Mouse (Mus musculus) splenic B cell, adult 2 months (primary cell): ENCODE data around the gene B3galt6.

Experiments
- DNase-seq: peaks from one replicate; pipeline ENCODE4 v3.0.0-alpha.2; 2011; ENCODE audit warnings: low read depth, low spot score
- H3K27me3 ChIP-seq: 2 replicates; pipeline ENCODE4 v1.6.1; 2012; ENCODE audit warnings: mild to moderate bottlenecking, low read length, moderate library complexity, mixed read lengths; ENCODE audit not compliant: control insufficient read depth, poor library complexity, insufficient read depth, severe bottlenecking
- H3K36me3 ChIP-seq: 2 replicates; pipeline ENCODE4 v1.6.1; 2012; ENCODE audit warnings: mild to moderate bottlenecking, low read length, moderate library complexity, mixed read lengths; ENCODE audit not compliant: control insufficient read depth, poor library complexity, insufficient read depth, severe bottlenecking

B3galt6 gene

GRCm38 (mm10) chr4:155992241-155992905, at the start of gene B3galt6, which contains the start of gene Sdf4:
B3galt6 (minus strand) TSS chr4:155992649.
Sdf4 (plus strand) TSS chr4:155992872.
- H3K27me3 ChIP-seq, result no peaks in the 10 kb centered on the region
- peaks cover 5% of the 10 kb centered on the region for H3K36me3 ChIP-seq
- DNase-seq, result peak; percentile 95

- no peaks in the 10 kb centered on the region for H3K27me3 ChIP-seq
- DNase-seq, result peak; percentile 25
- H3K36me3 ChIP-seq, result no peaks in the 10 kb centered on the region
These were observed 42.5 kb upstream of the B3galt6 start for GRCm38 (mm10) chr4:156034901-156035300.

GRCm38 (mm10) chr4:156034301-156034700, 41.9 kb upstream of the B3galt6 start:
- no peaks in the 10 kb centered on the region for H3K36me3 ChIP-seq
- no peak for DNase-seq
- H3K27me3 ChIP-seq, result no peaks in the 10 kb centered on the region

DNA sequence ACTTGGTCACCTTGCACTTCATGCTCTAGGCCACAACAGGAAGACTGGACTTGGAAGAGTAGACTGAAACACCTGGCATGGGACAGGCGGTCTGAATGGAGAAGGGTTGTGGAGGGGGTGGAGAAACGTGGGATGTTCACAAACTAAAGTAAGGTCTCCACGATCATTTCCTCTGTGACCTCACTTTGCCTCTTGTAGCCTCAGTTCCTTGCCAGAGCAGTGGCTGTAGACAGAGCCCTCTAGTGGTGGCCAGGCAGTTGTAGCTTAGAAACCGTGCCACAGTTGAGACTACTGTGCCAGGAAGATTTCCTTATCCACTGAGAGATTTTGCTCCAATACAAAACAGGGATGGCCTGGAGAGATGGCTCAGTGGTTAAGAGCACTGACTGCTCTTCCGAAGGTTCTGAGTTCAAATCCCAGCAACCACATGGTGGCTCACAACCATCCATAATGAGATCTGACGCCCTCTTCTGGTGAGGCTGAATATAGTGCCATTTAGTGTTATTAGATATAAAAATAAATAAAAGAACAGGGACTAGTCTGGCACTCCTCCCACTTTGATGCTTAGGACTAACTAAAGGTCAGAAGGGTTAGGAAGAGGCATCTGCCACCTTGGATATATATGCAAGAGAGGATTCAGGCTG, 41.1 kb upstream of the B3galt6 start:
- DNase-seq, result peak; percentile 76
- Histone ChIP-seq H3K36me3 (no peaks in the 10 kb centered on the region), H3K27me3 (no peaks in the 10 kb centered on the region)

DNA sequence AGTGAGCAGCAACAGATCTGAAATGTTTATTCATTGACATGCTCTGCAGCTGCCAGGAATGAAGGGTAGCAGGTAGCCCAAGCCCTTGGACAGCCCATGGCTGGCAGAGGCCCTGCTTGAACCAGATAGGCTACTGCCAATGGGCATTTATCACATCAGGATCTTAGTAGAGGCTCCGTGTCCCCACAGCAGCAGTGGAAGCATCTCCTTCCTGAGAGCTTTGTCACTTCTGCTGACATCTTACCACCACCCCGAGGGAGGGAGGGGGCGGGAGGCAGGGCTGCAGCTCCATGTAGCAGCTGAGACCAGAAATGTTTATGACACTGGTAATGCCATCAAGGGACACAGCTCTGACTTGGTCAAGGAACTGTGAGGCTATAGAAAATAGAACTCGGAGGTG, 40.4 kb upstream of the B3galt6 start:
- H3K36me3 ChIP-seq, result no peaks in the 10 kb centered on the region
- H3K27me3 ChIP-seq, result no peaks in the 10 kb centered on the region
- DNase-seq, result no peak

- Histone ChIP-seq H3K27me3 (no peaks in the 10 kb centered on the region), H3K36me3 (no peaks in the 10 kb centered on the region)
- DNase-seq, result peak; percentile 69
These were observed 39.3 kb upstream of the B3galt6 start for GRCm38 (mm10) chr4:156031593-156032391.

- H3K27me3 ChIP-seq, result no peaks in the 10 kb centered on the region
- no peaks in the 10 kb centered on the region for H3K36me3 ChIP-seq
- no peak for DNase-seq
These were observed 38.8 kb upstream of the B3galt6 start for GRCm38 (mm10) chr4:156031255-156031592.

GRCm38 (mm10) chr4:156030651-156031118, 38.2 kb upstream of the B3galt6 start:
- no peak for DNase-seq
- no peaks in the 10 kb centered on the region for H3K36me3 ChIP-seq
- H3K27me3 ChIP-seq, result no peaks in the 10 kb centered on the region

DNA sequence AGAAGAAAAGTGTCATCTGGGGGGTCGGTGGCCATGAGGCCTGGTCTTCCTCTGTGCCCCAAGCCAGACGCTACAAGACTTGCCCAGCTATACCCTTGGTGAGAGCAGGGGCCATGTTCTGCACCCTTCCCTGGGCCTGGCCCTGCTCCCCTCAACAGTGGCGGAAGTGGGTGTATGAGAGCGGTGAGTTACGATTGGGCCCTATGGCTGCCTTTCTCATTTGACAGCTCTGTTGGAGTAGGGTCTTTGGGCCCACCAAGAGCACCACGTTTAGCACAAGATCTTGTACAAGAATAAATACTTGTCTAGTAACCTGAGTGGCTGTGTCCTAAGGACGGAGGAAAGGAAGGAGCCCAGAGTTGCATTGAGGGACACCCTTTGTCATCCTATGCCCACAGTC, 36.1 kb upstream of the B3galt6 start:
- Histone ChIP-seq H3K27me3 (no peaks in the 10 kb centered on the region), H3K36me3 (no peaks in the 10 kb centered on the region)
- no peak for DNase-seq

DNA sequence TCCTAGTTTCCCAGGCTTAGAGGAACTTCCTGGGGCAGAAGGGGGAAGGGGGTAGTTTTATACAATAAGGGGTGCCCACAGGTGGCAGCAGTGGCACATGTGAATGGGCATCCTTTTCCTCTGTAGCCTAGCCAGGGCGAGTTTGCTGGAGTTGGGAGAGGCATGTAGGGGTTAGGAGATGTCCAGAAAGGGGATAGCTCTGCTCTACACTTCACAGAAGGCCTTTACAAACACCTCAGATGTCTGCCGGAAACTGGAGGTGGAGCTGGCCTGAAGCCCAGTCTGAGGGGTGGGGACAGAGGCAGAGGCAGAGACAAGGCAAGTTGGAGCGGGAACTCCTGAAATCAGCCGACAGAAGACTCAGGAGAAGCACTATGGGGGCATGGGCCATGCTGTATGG, 33.6 kb upstream of the B3galt6 start, which contains the start of gene Tnfrsf18:
Gene Tnfrsf18 (plus strand): TSS at position 152 of the 400 bp plus-strand sequence.
- peak; percentile 63 for DNase-seq
- Histone ChIP-seq H3K36me3 (no peaks in the 10 kb centered on the region), H3K27me3 (no peaks in the 10 kb centered on the region)

- Histone ChIP-seq H3K27me3 (no peaks in the 10 kb centered on the region), H3K36me3 (no peaks in the 10 kb centered on the region)
- DNase-seq, result no peak
These were observed 31.7 kb upstream of the B3galt6 start for GRCm38 (mm10) chr4:156024184-156024583.

DNA sequence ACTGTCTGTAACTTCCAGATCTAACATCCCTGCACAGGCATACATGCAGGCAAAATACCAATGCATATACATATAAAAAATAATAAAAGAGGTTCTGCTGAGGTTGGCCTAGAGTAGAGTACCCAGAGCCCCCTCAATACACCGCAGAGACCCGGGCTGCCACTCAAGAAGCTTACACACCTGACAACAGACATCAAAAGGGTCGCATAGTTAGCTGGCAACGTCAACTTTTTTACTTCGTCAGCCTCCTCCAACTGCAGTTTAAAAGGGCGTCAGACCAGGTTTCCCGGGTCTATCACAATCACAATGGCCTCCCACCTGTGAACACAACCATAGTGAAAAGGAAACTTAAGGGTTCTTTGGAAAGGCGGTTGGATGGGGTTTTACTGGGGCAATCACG, 31.1 kb upstream of the B3galt6 start:
- H3K36me3 ChIP-seq, result no peaks in the 10 kb centered on the region
- no peak for DNase-seq
- H3K27me3 ChIP-seq, result no peaks in the 10 kb centered on the region

GRCm38 (mm10) chr4:156021942-156022419, 29.5 kb upstream of the B3galt6 start:
- H3K36me3 ChIP-seq, result no peaks in the 10 kb centered on the region
- no peaks in the 10 kb centered on the region for H3K27me3 ChIP-seq
- DNase-seq, result no peak

DNA sequence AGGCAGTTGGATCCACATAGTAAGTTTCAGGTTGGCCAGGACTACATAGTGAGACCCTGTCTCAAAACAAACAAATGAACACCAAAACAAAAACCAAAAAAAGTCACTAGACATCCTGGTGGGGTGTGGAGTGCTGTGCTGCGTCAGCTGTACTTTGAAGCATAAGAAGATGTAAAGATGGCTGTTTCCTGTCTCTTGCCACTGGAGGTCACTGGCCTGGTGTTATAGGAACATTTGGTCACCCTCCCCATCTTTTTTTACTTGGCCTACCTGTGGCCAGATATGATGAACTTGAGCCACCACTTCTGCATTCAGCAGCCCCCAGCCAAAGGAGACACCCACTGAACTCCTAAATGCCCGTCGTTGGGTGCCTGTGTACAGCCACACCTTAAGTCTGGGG, 28.9 kb upstream of the B3galt6 start:
- Histone ChIP-seq H3K36me3 (no peaks in the 10 kb centered on the region), H3K27me3 (no peaks in the 10 kb centered on the region)
- DNase-seq, result no peak

DNA sequence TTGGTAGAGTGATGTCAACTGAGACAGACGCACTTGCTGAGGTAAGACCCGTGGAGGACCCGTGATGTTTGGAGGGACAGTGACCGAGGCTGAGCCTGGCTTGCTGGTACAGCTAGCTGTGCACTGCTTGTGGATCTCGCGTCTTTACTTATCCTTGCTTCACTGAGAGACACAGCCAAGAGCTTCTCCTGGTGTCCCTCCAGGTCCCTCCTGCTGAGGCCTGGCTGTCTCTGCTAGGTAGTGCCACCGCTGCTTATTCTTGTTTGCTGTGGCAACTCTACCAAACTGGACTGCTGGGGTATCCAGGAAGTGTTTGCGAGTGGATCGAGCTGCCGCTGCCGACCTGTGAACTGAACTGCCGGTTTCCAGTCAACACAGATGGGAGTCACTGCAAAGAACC, 27.3 kb upstream of the B3galt6 start:
- no peak for DNase-seq
- no peaks in the 10 kb centered on the region for H3K27me3 ChIP-seq

More for the DNA sequence above, 27.3 kb upstream of the B3galt6 start:
- no peaks in the 10 kb centered on the region; the same call in 1 of the 2 replicates for H3K36me3 ChIP-seq
